Mouse (Mus musculus) embryonic stem cell, embryonic (primary cell): ENCODE measurements around the gene Spag17.
"Not testable (repeated sequence)": the region's sequence is repeated elsewhere in the genome, so short reads cannot be mapped to it uniquely, and the experiment has no call there.

Source experiments
- CTCF ChIA-PET, 4 experiments: fragments of 300-600 bp in 2 of 4; fragments of 350-600 bp in 2 of 4; sonication (Branson Sonifier 250); formaldehyde crosslinking; loops; one replicate each; lab custom pipeline; 2022; ENCODE audit warnings: inconsistent platforms in 2 of 4; lab: Charles Lee
- POLR2A ChIA-PET, 4 experiments: fragments of 300-600 bp in 2 of 4; fragments of 350-600 bp in 2 of 4; sonication (Branson Sonifier 250); formaldehyde crosslinking; loops; one replicate each; lab custom pipeline; 2022; ENCODE audit warnings: antibody characterized with exemption in 4 of 4, inconsistent platforms in 1 of 4; lab: Charles Lee

Gene Spag17

GRCm38 (mm10) chr3:99885187-99885811 lies at the start of gene Spag17:
TSS of gene Spag17 (plus strand) at chr3:99885406.
- CTCF ChIA-PET, result no interaction called here
- POLR2A ChIA-PET, result no interaction called here

- CTCF ChIA-PET, result interaction anchor here in 1 of 4 experiments (0.6 kb wide), 1 partner anchor 22 kb away, joined by 3 read pairs; no protein-coding TSS in a partner anchor
Observed at GRCm38 (mm10) chr3:99842333-99842732, 42.9 kb upstream of the Spag17 start.

GRCm38 (mm10) chr3:99842808-99843207 lies 42.4 kb upstream of the Spag17 start:
- ChIA-PET POLR2A (no interaction called here), CTCF (interaction anchor here in 1 of 4 experiments (0.6 kb wide), 1 partner anchor 604 kb away, joined by 3 read pairs; no protein-coding TSS in a partner anchor)

More at GRCm38 (mm10) chr3:99842333-99842732, 42.9 kb upstream of the Spag17 start:
- POLR2A ChIA-PET, result no interaction called here

GRCm38 (mm10) chr3:99843233-99843632 lies 42.0 kb upstream of the Spag17 start:
- CTCF ChIA-PET, result interaction anchor here in 1 of 4 experiments (0.6 kb wide), 1 partner anchor 604 kb away, joined by 3 read pairs; no protein-coding TSS in a partner anchor
- POLR2A ChIA-PET, result no interaction called here

- ChIA-PET CTCF (no interaction called here), POLR2A (no interaction called here)
Observed at GRCm38 (mm10) chr3:99850926-99851325, 34.3 kb upstream of the Spag17 start.

- ChIA-PET POLR2A (no interaction called here), CTCF (interaction anchor here in 1 of 4 experiments (0.6 kb wide), 1 partner anchor 1042 kb away, joined by 5 read pairs; no protein-coding TSS in a partner anchor)
Observed at GRCm38 (mm10) chr3:99854595-99854994, 30.6 kb upstream of the Spag17 start.

- ChIA-PET CTCF (interaction anchor here (0.6 to 1.0 kb wide), 14 partner anchors 9 to 1860 kb away, joined by 3 to 25 read pairs (median 4); no protein-coding TSS in a partner anchor), POLR2A (interaction anchor here in 1 of 4 experiments (0.7 kb wide), 1 partner anchor 98 kb away, joined by 3 read pairs; no protein-coding TSS in a partner anchor)
Observed at GRCm38 (mm10) chr3:99858922-99859321, 26.3 kb upstream of the Spag17 start.

- ChIA-PET POLR2A (no interaction called here), CTCF (interaction anchor here in 1 of 4 experiments (0.6 kb wide), 1 partner anchor 22 kb away, joined by 3 read pairs; no protein-coding TSS in a partner anchor)
Observed at GRCm38 (mm10) chr3:99864706-99865105, 20.5 kb upstream of the Spag17 start.

- ChIA-PET CTCF (no interaction called here), POLR2A (no interaction called here)
Observed at GRCm38 (mm10) chr3:99875137-99875536, 10.1 kb upstream of the Spag17 start.

GRCm38 (mm10) chr3:99881498-99881897 lies 3.7 kb upstream of the Spag17 start:
- CTCF ChIA-PET, result no interaction called here
- POLR2A ChIA-PET, result interaction anchor here in 1 of 4 experiments (0.6 kb wide), 1 partner anchor 83 kb away, joined by 3 read pairs; no protein-coding TSS in a partner anchor

- CTCF ChIA-PET, result no interaction called here
- POLR2A ChIA-PET, result interaction anchor here in 1 of 4 experiments (0.6 kb wide), 1 partner anchor 230 kb away, joined by 5 read pairs; no protein-coding TSS in a partner anchor
Observed at GRCm38 (mm10) chr3:99883988-99884564, 1.1 kb upstream of the Spag17 start.

- POLR2A ChIA-PET, result not testable (repeated sequence)
Observed at GRCm38 (mm10) chr3:99894741-99895140, 9.5 kb downstream of the Spag17 start.

GRCm38 (mm10) chr3:99913809-99914439 lies 28.7 kb downstream of the Spag17 start:
- ChIA-PET POLR2A (interaction anchor here in 1 of 4 experiments (0.5 kb wide), 1 partner anchor 675 kb away, joined by 5 read pairs; no protein-coding TSS in a partner anchor), CTCF (no interaction called here)

More at GRCm38 (mm10) chr3:99894741-99895140, 9.5 kb downstream of the Spag17 start:
- CTCF ChIA-PET, result not testable (repeated sequence)

- CTCF ChIA-PET, result no interaction called here
- POLR2A ChIA-PET, result no interaction called here
Observed at GRCm38 (mm10) chr3:99922944-99923343, 37.7 kb downstream of the Spag17 start.

GRCm38 (mm10) chr3:99930920-99931620 lies 45.9 kb downstream of the Spag17 start:
- ChIA-PET POLR2A (no interaction called here), CTCF (no interaction called here)

GRCm38 (mm10) chr3:99936159-99936558 lies 51.0 kb downstream of the Spag17 start:
- ChIA-PET POLR2A (no interaction called here), CTCF (no interaction called here)

GRCm38 (mm10) chr3:99938611-99939286 lies 53.5 kb downstream of the Spag17 start:
- CTCF ChIA-PET, result interaction anchor here in 1 of 4 experiments (0.5 kb wide), 1 partner anchor 90 kb away, joined by 5 read pairs; no protein-coding TSS in a partner anchor

GRCm38 (mm10) chr3:99945171-99945570 lies 60.0 kb downstream of the Spag17 start:
- ChIA-PET POLR2A (no interaction called here), CTCF (no interaction called here)

More at GRCm38 (mm10) chr3:99938611-99939286, 53.5 kb downstream of the Spag17 start:
- POLR2A ChIA-PET, result no interaction called here
